Mouse (Mus musculus) olfactory bulb, adult 2 months (tissue): ENCODE data around the gene M1ap.

ENCODE experiments used
- CTCF ChIP-seq: fragments of 200-500 bp; IDR thresholded peaks from 2 replicates; pipeline ENCODE4 v1.5.1; 2012; ENCODE audit warnings: low read depth, mild to moderate bottlenecking, low read length, moderate library complexity; ENCODE audit not compliant: insufficient read depth
- POLR2A ChIP-seq: fragments of 200-500 bp; IDR thresholded peaks from 2 replicates; pipeline ENCODE4 v1.6.1; 2012; ENCODE audit warnings: mild to moderate bottlenecking, low read depth, low read length, moderate library complexity; ENCODE audit not compliant: insufficient read depth

DNA sequence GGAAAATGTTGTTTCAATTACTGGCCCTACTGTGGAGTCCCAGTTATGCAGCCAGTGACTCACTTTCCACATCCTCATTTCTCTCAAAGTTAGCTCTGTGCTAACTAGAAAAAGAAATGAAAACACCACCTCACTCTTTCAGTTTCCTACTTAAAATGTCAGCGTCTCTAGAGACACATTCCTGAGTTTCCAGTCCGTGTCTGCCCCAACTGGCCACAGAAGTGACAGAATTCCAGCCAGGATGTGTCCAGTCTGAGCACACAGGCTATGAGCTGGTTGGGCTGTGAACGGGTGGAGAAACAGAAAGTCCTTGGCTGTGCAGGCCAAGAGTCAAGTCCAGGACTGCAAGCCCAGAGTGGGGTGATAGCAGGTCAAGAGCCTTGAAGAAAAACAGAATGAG is 70.5 kb downstream of the M1ap start:
- no peak for TF ChIP-seq CTCF
- no peak for TF ChIP-seq POLR2A
